Mouse (Mus musculus): ENCODE data around the gene Kyat1.

GRCm38 (mm10) chr2:30250166-30251128 is 44.8 kb upstream of the Kyat1 start:
- TF ChIP-seq POLR2A (IDR thresholded peaks at IDR 0.05; ENCODE audit: insufficient read depth, low read length) = no peak
- no peak for TF ChIP-seq CTCF (IDR thresholded peaks at IDR 0.05; ENCODE audit: low read depth, low read length)
- no peak for TF ChIP-seq EP300 (IDR thresholded peaks at IDR 0.05; ENCODE audit: insufficient read depth, low read depth, low read length)

All from ES-Bruce4 (cell line).